Mouse (Mus musculus) C2C12 (cell line): Measurements from ENCODE around the gene Palm2. TPM values are rescaled to one million over a fixed set of nuclear protein-coding genes. Genes with fewer than 3 reads are reported as not detected.

Source experiments
- H3K27me3 ChIP-seq: one replicate; pipeline ENCODE4 v1.6.1; 2011; ENCODE audit not compliant: control insufficient read depth, insufficient read depth, insufficient read length
- H3K36me3 ChIP-seq: one replicate; pipeline ENCODE4 v1.6.1; 2011; ENCODE audit not compliant: control insufficient read depth, insufficient read depth
- H3K4me3 ChIP-seq: one replicate; pipeline ENCODE4 v1.5.1; 2011; ENCODE audit warnings: mild to moderate bottlenecking, control low read depth; ENCODE audit not compliant: poor library complexity, insufficient read depth, severe bottlenecking
- H3K79me2 ChIP-seq: one replicate; pipeline ENCODE4 v1.6.1; 2011; ENCODE audit not compliant: control insufficient read depth, insufficient read depth
- H3K79me3 ChIP-seq: one replicate; pipeline ENCODE4 v1.6.1; 2011; ENCODE audit warnings: low read depth, control low read depth
- H3ac ChIP-seq: one replicate; pipeline ENCODE3; 2011; ENCODE audit warnings: low read depth; ENCODE audit not compliant: control insufficient read depth, insufficient read length
- CEBPB ChIP-seq: IDR thresholded peaks from one replicate; pipeline ENCODE4 v1.6.1; 2011; ENCODE audit warnings: low read depth, mild to moderate bottlenecking, control low read depth, moderate library complexity
- CTCF ChIP-seq: IDR thresholded peaks from one replicate; pipeline ENCODE4 v1.5.1; 2011; ENCODE audit not compliant: control insufficient read depth, insufficient read depth, insufficient read length
- FOSL1 ChIP-seq: IDR thresholded peaks from one replicate; pipeline ENCODE4 v1.8.0; 2011; ENCODE audit warnings: mild to moderate bottlenecking, low read length; ENCODE audit not compliant: poor library complexity, insufficient read depth, severe bottlenecking
- MAX ChIP-seq: IDR thresholded peaks from one replicate; pipeline ENCODE4 v1.6.1; 2011; ENCODE audit warnings: mild to moderate bottlenecking, control low read depth
- MYOD1 ChIP-seq: IDR thresholded peaks from one replicate; pipeline ENCODE4 v1.6.1; 2011; ENCODE audit warnings: low read depth; ENCODE audit not compliant: control insufficient read depth, insufficient read length
- MYOG ChIP-seq: IDR thresholded peaks from one replicate; pipeline ENCODE4 v1.6.1; 2011; ENCODE audit not compliant: control insufficient read depth, insufficient read length; ENCODE audit errors: extremely low read depth
- USF1 ChIP-seq: IDR thresholded peaks from one replicate; pipeline ENCODE4 v1.6.1; 2011; ENCODE audit warnings: low read depth, mild to moderate bottlenecking, control low read depth, moderate library complexity
- polyA plus RNA-seq: library from polyadenylated mRNA; unstranded; fragments of >200 nt; fragmentation: generic; extraction: Trizol; gene quantifications from one replicate; pipeline ENCODE4 v1.2.1, GENCODE M21; 2012; ENCODE audit warnings: missing spikeins

Palm2 gene
- polyA plus RNA-seq, 1 experiment, result 6.7 TPM

GRCm38 (mm10) chr4:57560010-57560409 lies 126.0 kb downstream of the Palm2 start:
- no peak for TF ChIP-seq USF1
- TF ChIP-seq MYOD1, result peak; percentile 81
- TF ChIP-seq MAX, result peak; percentile 22
- Histone ChIP-seq H3K79me2 (no peaks in the 10 kb centered on the region), H3K27me3 (no peaks in the 10 kb centered on the region), H3K79me3 (no peaks in the 10 kb centered on the region), H3K36me3 (no peaks in the 10 kb centered on the region), H3K4me3 (no peak overlapping the region), H3ac (no peak overlapping the region)

DNA sequence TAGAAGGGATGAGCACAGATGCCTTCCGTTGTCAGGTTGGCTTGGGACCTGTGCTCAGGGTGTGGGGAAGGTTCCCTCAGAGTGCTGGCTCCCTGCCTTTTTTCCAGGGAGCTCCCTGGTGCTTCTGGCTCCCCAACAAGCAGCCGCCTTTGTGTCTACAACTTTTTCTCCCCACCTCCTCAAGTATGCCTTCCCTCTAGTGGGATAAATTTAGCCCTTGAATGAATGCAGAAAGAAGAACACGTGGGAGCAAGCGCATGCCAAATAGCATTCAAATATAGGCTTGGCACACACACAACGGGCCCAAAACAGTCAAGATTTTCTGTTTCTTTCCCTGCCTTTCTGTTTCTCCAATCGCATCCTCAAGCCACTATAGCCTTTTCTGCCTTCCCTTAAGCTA lies 127.0 kb downstream of the Palm2 start:
- no peak overlapping the region for H3ac ChIP-seq
- H3K36me3 ChIP-seq, result no peaks in the 10 kb centered on the region
- H3K4me3 ChIP-seq, result no peak overlapping the region
- no peak for TF ChIP-seq USF1
- TF ChIP-seq CTCF, result no peak
- no peak for TF ChIP-seq FOSL1
- no peaks in the 10 kb centered on the region for H3K79me3 ChIP-seq
- H3K79me2 ChIP-seq, result no peaks in the 10 kb centered on the region
- H3K27me3 ChIP-seq, result no peaks in the 10 kb centered on the region

GRCm38 (mm10) chr4:57565283-57565682 lies 131.2 kb downstream of the Palm2 start:
- TF ChIP-seq MYOD1 (no peak), CEBPB (no peak), CTCF (no peak), MAX (no peak), USF1 (no peak), FOSL1 (no peak), MYOG (no peak)
- no peaks in the 10 kb centered on the region for H3K36me3 ChIP-seq

GRCm38 (mm10) chr4:57565811-57566210 lies 131.8 kb downstream of the Palm2 start:
- Histone ChIP-seq H3ac (no peak overlapping the region), H3K36me3 (no peaks in the 10 kb centered on the region), H3K27me3 (no peaks in the 10 kb centered on the region), H3K79me2 (peaks cover 27% of the 10 kb centered on the region), H3K4me3 (no peak overlapping the region), H3K79me3 (peaks cover 18% of the 10 kb centered on the region)
- TF ChIP-seq CTCF (no peak), FOSL1 (no peak), MYOG (no peak), MYOD1 (no peak)

More at GRCm38 (mm10) chr4:57565283-57565682, 131.2 kb downstream of the Palm2 start:
- no peaks in the 10 kb centered on the region for H3K27me3 ChIP-seq
- H3K79me3 ChIP-seq, result peaks cover 15% of the 10 kb centered on the region
- H3ac ChIP-seq, result no peak overlapping the region
- no peak overlapping the region for H3K4me3 ChIP-seq
- H3K79me2 ChIP-seq, result peaks cover 21% of the 10 kb centered on the region

GRCm38 (mm10) chr4:57567666-57568206 lies 133.7 kb downstream of the Palm2 start, which contains the start of gene Pakap:
TSS of gene Pakap (plus strand) at chr4:57568179.
- peak; percentile 55 for TF ChIP-seq USF1
- TF ChIP-seq CTCF, result peak; percentile 23
- TF ChIP-seq MYOD1, result no peak
- TF ChIP-seq MAX, result peak; percentile 26
- Histone ChIP-seq H3ac (peak within 1 kb of the TSS; percentile 80), H3K79me2 (peaks cover 45% of the 10 kb centered on the region), H3K4me3 (peak within 1 kb of the TSS; percentile 60), H3K79me3 (peaks cover 28% of the 10 kb centered on the region), H3K27me3 (no peaks in the 10 kb centered on the region), H3K36me3 (no peaks in the 10 kb centered on the region)

GRCm38 (mm10) chr4:57568268-57569068 lies 134.4 kb downstream of the Palm2 start:
- TF ChIP-seq MYOG (no peak), CEBPB (no peak), MAX (no peak), CTCF (no peak), FOSL1 (no peak), USF1 (no peak), MYOD1 (no peak)
- peaks cover 52% of the 10 kb centered on the region for H3K79me2 ChIP-seq
- peak overlapping the region; percentile 80 for H3ac ChIP-seq
- peak overlapping the region; percentile 60 for H3K4me3 ChIP-seq
- no peaks in the 10 kb centered on the region for H3K36me3 ChIP-seq
- no peaks in the 10 kb centered on the region for H3K27me3 ChIP-seq
- peaks cover 33% of the 10 kb centered on the region for H3K79me3 ChIP-seq
